Mouse (Mus musculus) B cell, adult 67 days (primary cell): ENCODE results near the gene Gm21095. TPM values are rescaled to one million over a fixed set of nuclear protein-coding genes. Genes with fewer than 3 reads are reported as not detected.

Experiments
- total RNA-seq, 2 experiments: library from RNA; stranded (reverse); gene quantifications; 4 replicates each; pipeline ENCODE4 v1.2.4; 2023

Gm21095 gene
- total RNA-seq, result not detected

DNA sequence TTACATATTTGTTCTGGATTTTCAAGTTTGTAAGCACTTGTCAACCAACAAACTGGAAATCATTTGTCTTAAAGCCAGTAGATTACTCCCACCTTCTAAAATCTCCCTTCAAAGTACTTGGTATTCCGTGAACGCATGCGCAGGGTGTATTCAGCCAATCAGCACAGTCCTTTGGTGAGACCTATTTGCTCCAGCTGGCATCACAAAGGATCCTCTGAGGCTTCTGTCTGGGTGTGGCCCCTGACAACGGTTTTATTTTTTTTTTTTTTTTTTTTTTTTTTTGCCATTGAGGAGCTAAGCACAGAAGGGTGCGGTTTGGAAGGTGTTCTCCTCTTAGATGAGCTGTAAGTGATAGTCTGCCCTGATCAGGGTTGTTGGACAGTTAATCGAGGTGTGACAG, at the start of gene Gm21095:
Gm21095 (plus strand) TSS at position 301 of the 400 bp plus-strand sequence.

